Mouse (Mus musculus): ENCODE data around the gene Nudt4. TPM values are rescaled to one million over a fixed set of nuclear protein-coding genes. Genes with fewer than 3 reads are reported as not detected.

Gene Nudt4
- total and polyA plus RNA-seq, 3 experiments = 21.1 to 35.7 TPM; not detected in 1

- H3K4me3 ChIP-seq (ENCODE audit: control insufficient read depth in 1 of 2, insufficient read depth in 1 of 2, low read depth in 2 of 2, low read length in 2 of 2) = no peak overlapping the region
- H3K27me3 ChIP-seq (ENCODE audit: control insufficient read depth in 1 of 2, insufficient read depth in 2 of 2, low read length in 2 of 2) = no peaks in the 10 kb centered on the region
- H3K27ac ChIP-seq (ENCODE audit: control insufficient read depth, low read depth, low read length) = no peak overlapping the region
- peaks cover 0 to 14% of the 10 kb centered on the region in 2 experiments; a peak in 1 of 4 replicates for H3K4me1 ChIP-seq (ENCODE audit: control insufficient read depth in 1 of 2, insufficient read depth in 2 of 2, low read length in 2 of 2)
- no peak overlapping the region for H3K9ac ChIP-seq (ENCODE audit: control insufficient read depth, low read depth, low read length, poor library complexity, severe bottlenecking)
- H3K9me3 ChIP-seq (replicated peaks; ENCODE audit: insufficient read depth, low read length) = no peaks in the 10 kb centered on the region
- H3K36me3 ChIP-seq (ENCODE audit: control insufficient read depth in 1 of 2, insufficient read depth in 2 of 2, low read length in 2 of 2) = peaks cover 0 to 17% of the 10 kb centered on the region in 2 experiments; a peak in 2 of 4 replicates
- TF ChIP-seq MAFK (IDR thresholded peaks at IDR 0.05; ENCODE audit: borderline replicate concordance, low read depth, low read length) (no peak), NRF1 (IDR thresholded peaks at IDR 0.05; ENCODE audit: insufficient read depth, low read depth, low read length, poor library complexity, severe bottlenecking) (no peak), GATA1 (IDR thresholded peaks at IDR 0.05; ENCODE audit: low read depth, low read length) (no peak), MYC (IDR thresholded peaks at IDR 0.05; ENCODE audit: low read depth, low read length) (no peak), USF2 (IDR thresholded peaks at IDR 0.05; ENCODE audit: borderline replicate concordance in 1 of 2, insufficient read depth in 1 of 2, low read depth in 1 of 2, low read length in 2 of 2) (no peak), BHLHE40 (IDR thresholded peaks at IDR 0.05; ENCODE audit: borderline replicate concordance, low read depth, low read length) (no peak), HCFC1 (IDR thresholded peaks at IDR 0.05; ENCODE audit: low read depth, low read length) (no peak), POLR2AphosphoS2 (IDR thresholded peaks at IDR 0.05; ENCODE audit: low read length) (no peak), POLR2AphosphoS5 (IDR thresholded peaks at IDR 0.05; ENCODE audit: borderline replicate concordance, low read depth, low read length) (no peak), ELF1 (IDR thresholded peaks at IDR 0.05; ENCODE audit: low read depth, low read length) (no peak), MXI1 (IDR thresholded peaks at IDR 0.05; ENCODE audit: low read depth, low read length) (no peak), JUND (IDR thresholded peaks at IDR 0.05; ENCODE audit: low read depth, low read length) (no peak), TAL1 (IDR thresholded peaks at IDR 0.05; ENCODE audit: low read length) (no peak), ZKSCAN1 (IDR thresholded peaks at IDR 0.05; ENCODE audit: low read depth, low read length) (no peak)
- H3K79me2 ChIP-seq (ENCODE audit: control insufficient read depth, insufficient read depth, low read length, poor library complexity) = peaks cover 27% of the 10 kb centered on the region
- DNase-seq (ENCODE audit: low read depth, low spot score) = no peak
Observed at GRCm38 (mm10) chr10:95565156-95565854, 1.4 kb upstream of the Nudt4 start.

GRCm38 (mm10) chr10:95562859-95563841 is 796 bp downstream of the Nudt4 start:
- Histone ChIP-seq H3K9ac (ENCODE audit: control insufficient read depth, low read depth, low read length, poor library complexity, severe bottlenecking) (peak overlapping the region; percentile 98), H3K36me3 (ENCODE audit: control insufficient read depth in 1 of 2, insufficient read depth in 2 of 2, low read length in 2 of 2) (peaks cover 0 to 7% of the 10 kb centered on the region in 2 experiments; a peak in 2 of 4 replicates), H3K9me3 (replicated peaks; ENCODE audit: insufficient read depth, low read length) (no peaks in the 10 kb centered on the region), H3K4me1 (ENCODE audit: control insufficient read depth in 1 of 2, insufficient read depth in 2 of 2, low read length in 2 of 2) (peaks cover 0 to 5% of the 10 kb centered on the region in 2 experiments; a peak in 1 of 4 replicates), H3K4me3 (ENCODE audit: control insufficient read depth in 1 of 2, insufficient read depth in 1 of 2, low read depth in 2 of 2, low read length in 2 of 2) (peak overlapping the region; percentile 75 to 96), H3K79me2 (ENCODE audit: control insufficient read depth, insufficient read depth, low read length, poor library complexity) (peaks cover 29% of the 10 kb centered on the region), H3K27me3 (ENCODE audit: control insufficient read depth in 1 of 2, insufficient read depth in 2 of 2, low read length in 2 of 2) (no peaks in the 10 kb centered on the region), H3K27ac (ENCODE audit: control insufficient read depth, low read depth, low read length) (peak overlapping the region; percentile 10)
- TF ChIP-seq TBP (IDR thresholded peaks at IDR 0.05; ENCODE audit: low read depth, low read length) (peak; percentile 44), ETS1 (IDR thresholded peaks at IDR 0.05; ENCODE audit: low read depth, low read length) (peak; percentile 55; the same call in 1 of the 2 replicates), ZNF384 (IDR thresholded peaks at IDR 0.05; ENCODE audit: low read depth, low read length) (peak; percentile 73), MXI1 (IDR thresholded peaks at IDR 0.05; ENCODE audit: low read depth, low read length) (peak; percentile 94), MAZ (IDR thresholded peaks at IDR 0.05; ENCODE audit: low read depth, low read length) (peak; percentile 54; the same call in 1 of the 2 replicates), POLR2A (IDR thresholded peaks at IDR 0.05; ENCODE audit: control insufficient read depth in 1 of 2, insufficient read depth in 1 of 2, low read depth in 1 of 2, low read length in 2 of 2, poor library complexity in 1 of 2) (0 out of 4 replicates have a peak, but pooled peaks of 1 of the 2 experiments have one; percentile 36), USF1 (IDR thresholded peaks at IDR 0.05; ENCODE audit: low read depth, low read length) (no peak), RCOR1 (IDR thresholded peaks at IDR 0.05; ENCODE audit: low read depth, low read length) (peak; percentile 62; the same call in 1 of the 2 replicates), KAT2A (conservative IDR thresholded peaks at IDR 0.05; ENCODE audit: low read depth, low read length) (no peak), SMC3 (IDR thresholded peaks at IDR 0.05; ENCODE audit: low read depth, low read length) (no peak), CHD1 (IDR thresholded peaks at IDR 0.05; ENCODE audit: low read depth, low read length) (no peak; the same call in 1 of the 2 replicates), SIN3A (IDR thresholded peaks at IDR 0.05; ENCODE audit: low read length) (peak; percentile 87), EP300 (IDR thresholded peaks at IDR 0.05; ENCODE audit: low read depth in 1 of 2, low read length in 2 of 2) (peak; percentile 21 to 26; a peak in 2 of 4 replicates), GATA1 (IDR thresholded peaks at IDR 0.05; ENCODE audit: low read depth, low read length) (peak; percentile 40; the same call in 1 of the 2 replicates)
- DNase-seq (ENCODE audit: low read depth, low spot score) = peak; percentile 76

Data from MEL (cell line).